Mouse (Mus musculus) MEL (cell line): ENCODE data around the gene Grhl3. TPM values are rescaled to one million over a fixed set of nuclear protein-coding genes. Genes with fewer than 3 reads are reported as not detected.

ENCODE experiments used
- DNase-seq: peaks from one replicate; pipeline ENCODE4 v3.0.0; 2011; ENCODE audit warnings: low read depth, low spot score
- H3K27ac ChIP-seq: 2 replicates; pipeline ENCODE4 v1.5.1; 2012; ENCODE audit warnings: low read depth, mild to moderate bottlenecking, control low read depth, low read length, moderate library complexity; ENCODE audit not compliant: control insufficient read depth
- H3K27me3 ChIP-seq, 2 experiments: fragments of 150-350 bp in 1 of 2; sonication (generic) in 1 of 2; 2 replicates each; pipeline ENCODE4 v1.6.1; 2012; ENCODE audit warnings: low read length in 2 of 2, mild to moderate bottlenecking in 2 of 2, improper control_type of control experiment in 1 of 2, moderate library complexity in 1 of 2; ENCODE audit not compliant: insufficient read depth in 2 of 2, control insufficient read depth in 1 of 2
- H3K36me3 ChIP-seq, 2 experiments: 2 replicates each; pipeline ENCODE4 v1.6.1; 2012 to 2014; ENCODE audit warnings: low read length in 2 of 2, improper control_type of control experiment in 1 of 2, inconsistent platforms in 1 of 2, mild to moderate bottlenecking in 1 of 2; ENCODE audit not compliant: insufficient read depth in 2 of 2, control insufficient read depth in 1 of 2
- H3K4me1 ChIP-seq, 2 experiments: fragments of 150-350 bp in 1 of 2; sonication (generic) in 1 of 2; 2 replicates each; pipeline ENCODE4 v1.6.1; 2012; ENCODE audit warnings: low read length in 2 of 2, improper control_type of control experiment in 1 of 2, mild to moderate bottlenecking in 1 of 2; ENCODE audit not compliant: insufficient read depth in 2 of 2, control insufficient read depth in 1 of 2
- H3K4me3 ChIP-seq, 2 experiments: fragments of 150-350 bp in 1 of 2; sonication (generic) in 1 of 2; 2 replicates each; pipeline ENCODE4 v1.5.1; 2012; ENCODE audit warnings: low read depth in 2 of 2, low read length in 2 of 2, mild to moderate bottlenecking in 2 of 2, moderate library complexity in 2 of 2, control low read depth in 1 of 2, improper control_type of control experiment in 1 of 2; ENCODE audit not compliant: control insufficient read depth in 1 of 2, insufficient read depth in 1 of 2
- H3K79me2 ChIP-seq: 2 replicates; pipeline ENCODE4 v1.6.1; 2012; ENCODE audit warnings: mild to moderate bottlenecking, low read length, moderate library complexity; ENCODE audit not compliant: control insufficient read depth, poor library complexity, insufficient read depth
- H3K9ac ChIP-seq: 2 replicates; pipeline ENCODE4 v1.6.1; 2012; ENCODE audit warnings: low read depth, mild to moderate bottlenecking, control low read depth, low read length, moderate library complexity; ENCODE audit not compliant: control insufficient read depth, poor library complexity, severe bottlenecking
- H3K9me3 ChIP-seq: fragments of 150-350 bp; sonication (generic); replicated peaks from 2 replicates; pipeline ENCODE4 v1.6.1; 2012; ENCODE audit warnings: mild to moderate bottlenecking, low read length, improper control_type of control experiment, moderate library complexity; ENCODE audit not compliant: insufficient read depth
- BHLHE40 ChIP-seq: IDR thresholded peaks from 2 replicates; pipeline ENCODE4 v1.6.1; 2012; ENCODE audit warnings: low read depth, mild to moderate bottlenecking, inconsistent platforms, low read length, improper control_type of control experiment, borderline replicate concordance
- CHD1 ChIP-seq: IDR thresholded peaks from 2 replicates; pipeline ENCODE4 v1.6.1; 2012; ENCODE audit warnings: low read depth, mild to moderate bottlenecking, inconsistent platforms, low read length, improper control_type of control experiment
- CTCF ChIP-seq, 3 experiments: IDR thresholded peaks in 2 of 3; conservative IDR thresholded peaks in 1 of 3; 2 replicates each; pipeline ENCODE4 v1.5.1; 2011 to 2012; ENCODE audit warnings: low read length in 3 of 3, low read depth in 2 of 3, mild to moderate bottlenecking in 2 of 3, improper control_type of control experiment in 1 of 3, inconsistent platforms in 1 of 3, mixed read lengths in 1 of 3, moderate library complexity in 1 of 3; ENCODE audit not compliant: control insufficient read depth in 1 of 3, insufficient read depth in 1 of 3, poor library complexity in 1 of 3, severe bottlenecking in 1 of 3
- E2F4 ChIP-seq: IDR thresholded peaks from 2 replicates; pipeline ENCODE4 v1.6.1; 2011; ENCODE audit warnings: low read depth, low read length, improper control_type of control experiment, borderline replicate concordance
- ELF1 ChIP-seq: IDR thresholded peaks from 2 replicates; pipeline ENCODE4 v1.6.1; 2014; ENCODE audit warnings: low read depth, mild to moderate bottlenecking, inconsistent platforms, low read length, improper control_type of control experiment, moderate library complexity
- EP300 ChIP-seq, 2 experiments: IDR thresholded peaks; 2 replicates each; pipeline ENCODE4 v1.6.1; 2011; ENCODE audit warnings: improper control_type of control experiment in 2 of 2, low read length in 2 of 2, low read depth in 1 of 2, mild to moderate bottlenecking in 1 of 2
- ETS1 ChIP-seq: IDR thresholded peaks from 2 replicates; pipeline ENCODE4 v1.6.1; 2012; ENCODE audit warnings: low read depth, mild to moderate bottlenecking, inconsistent platforms, low read length, improper control_type of control experiment, moderate library complexity
- GABPA ChIP-seq: IDR thresholded peaks from 2 replicates; pipeline ENCODE4 v1.6.1; 2012; ENCODE audit warnings: low read depth, mild to moderate bottlenecking, inconsistent platforms, low read length, improper control_type of control experiment, moderate library complexity
- HCFC1 ChIP-seq: IDR thresholded peaks from 2 replicates; pipeline ENCODE4 v1.6.1; 2012; ENCODE audit warnings: low read depth, mild to moderate bottlenecking, inconsistent platforms, low read length, improper control_type of control experiment, moderate library complexity
- JUND ChIP-seq: IDR thresholded peaks from 2 replicates; pipeline ENCODE4 v1.6.1; 2011; ENCODE audit warnings: low read depth, mild to moderate bottlenecking, improper control_type of control experiment, low read length
- KAT2A ChIP-seq: conservative IDR thresholded peaks from 2 replicates; pipeline ENCODE4 v1.6.1; 2012; ENCODE audit warnings: low read depth, low read length, improper control_type of control experiment, inconsistent platforms
- MAFK ChIP-seq: IDR thresholded peaks from 2 replicates; pipeline ENCODE4 v1.6.1; 2011; ENCODE audit warnings: low read depth, mild to moderate bottlenecking, low read length, improper control_type of control experiment, borderline replicate concordance
- MAX ChIP-seq: IDR thresholded peaks from 2 replicates; pipeline ENCODE4 v1.6.1; 2011; ENCODE audit warnings: low read length, improper control_type of control experiment
- MAZ ChIP-seq: IDR thresholded peaks from 2 replicates; pipeline ENCODE4 v1.6.1; 2012; ENCODE audit warnings: low read depth, mild to moderate bottlenecking, inconsistent platforms, low read length, improper control_type of control experiment
- MEF2A ChIP-seq: IDR thresholded peaks from 2 replicates; pipeline ENCODE4 v1.6.1; 2014; ENCODE audit warnings: low read depth, mild to moderate bottlenecking, inconsistent platforms, low read length, improper control_type of control experiment; ENCODE audit not compliant: poor library complexity, insufficient replicate concordance, severe bottlenecking; ENCODE audit errors: extremely low read depth
- MXI1 ChIP-seq: IDR thresholded peaks from 2 replicates; pipeline ENCODE4 v1.6.1; 2011; ENCODE audit warnings: mild to moderate bottlenecking, low read depth, low read length, improper control_type of control experiment
- MYB ChIP-seq: IDR thresholded peaks from 2 replicates; pipeline ENCODE4 v1.6.1; 2011; ENCODE audit warnings: mild to moderate bottlenecking, low read depth, low read length, improper control_type of control experiment
- NRF1 ChIP-seq: IDR thresholded peaks from 2 replicates; pipeline ENCODE4 v1.6.1; 2014; ENCODE audit warnings: low read depth, mild to moderate bottlenecking, inconsistent platforms, low read length, improper control_type of control experiment, moderate library complexity; ENCODE audit not compliant: poor library complexity, insufficient read depth, severe bottlenecking
- POLR2AphosphoS2 ChIP-seq: IDR thresholded peaks from 2 replicates; pipeline ENCODE4 v1.6.1; 2011; ENCODE audit warnings: low read length, improper control_type of control experiment
- POLR2AphosphoS5 ChIP-seq: IDR thresholded peaks from 2 replicates; pipeline ENCODE4 v1.6.1; 2012; ENCODE audit warnings: low read depth, borderline replicate concordance, mild to moderate bottlenecking, inconsistent platforms, low read length, moderate library complexity, mixed read lengths
- RAD21 ChIP-seq: IDR thresholded peaks from 2 replicates; pipeline ENCODE4 v1.6.1; 2011; ENCODE audit warnings: mild to moderate bottlenecking, low read depth, low read length, improper control_type of control experiment
- RCOR1 ChIP-seq: IDR thresholded peaks from 2 replicates; pipeline ENCODE4 v1.6.1; 2012; ENCODE audit warnings: low read depth, mild to moderate bottlenecking, inconsistent platforms, low read length, improper control_type of control experiment
- SIN3A ChIP-seq: IDR thresholded peaks from 2 replicates; pipeline ENCODE4 v1.6.1; 2012; ENCODE audit warnings: low read length, improper control_type of control experiment, inconsistent platforms
- SMC3 ChIP-seq: IDR thresholded peaks from 2 replicates; pipeline ENCODE4 v1.6.1; 2011; ENCODE audit warnings: low read depth, low read length, improper control_type of control experiment
- TAL1 ChIP-seq: IDR thresholded peaks from 2 replicates; pipeline ENCODE4 v1.6.1; 2012; ENCODE audit warnings: mild to moderate bottlenecking, inconsistent platforms, low read length, moderate library complexity, mixed read lengths
- TBP ChIP-seq: IDR thresholded peaks from 2 replicates; pipeline ENCODE4 v1.8.0; 2011; ENCODE audit warnings: low read depth, low read length, improper control_type of control experiment
- TCF12 ChIP-seq: IDR thresholded peaks from 2 replicates; pipeline ENCODE4 v1.6.1; 2014; ENCODE audit warnings: low read depth, mild to moderate bottlenecking, inconsistent platforms, low read length, improper control_type of control experiment, moderate library complexity
- UBTF ChIP-seq: IDR thresholded peaks from 2 replicates; pipeline ENCODE4 v1.6.1; 2012; ENCODE audit warnings: low read depth, mild to moderate bottlenecking, inconsistent platforms, low read length, improper control_type of control experiment, moderate library complexity, borderline replicate concordance; ENCODE audit not compliant: insufficient read depth
- USF1 ChIP-seq: IDR thresholded peaks from 2 replicates; pipeline ENCODE4 v1.6.1; 2014; ENCODE audit warnings: low read depth, mild to moderate bottlenecking, inconsistent platforms, low read length, improper control_type of control experiment, moderate library complexity
- USF2 ChIP-seq, 2 experiments: IDR thresholded peaks; 2 replicates each; pipeline ENCODE4 v1.6.1; 2011 to 2012; ENCODE audit warnings: improper control_type of control experiment in 2 of 2, low read length in 2 of 2, borderline replicate concordance in 1 of 2, inconsistent platforms in 1 of 2, low read depth in 1 of 2, mild to moderate bottlenecking in 1 of 2; ENCODE audit not compliant: insufficient read depth in 1 of 2
- ZC3H11A ChIP-seq: IDR thresholded peaks from 2 replicates; pipeline ENCODE4 v1.6.1; 2012; ENCODE audit warnings: low read depth, mild to moderate bottlenecking, inconsistent platforms, low read length, improper control_type of control experiment
- ZKSCAN1 ChIP-seq: IDR thresholded peaks from 2 replicates; pipeline ENCODE4 v1.6.1; 2012; ENCODE audit warnings: low read depth, mild to moderate bottlenecking, inconsistent platforms, low read length, improper control_type of control experiment, moderate library complexity
- ZMIZ1 ChIP-seq: IDR thresholded peaks from 2 replicates; pipeline ENCODE4 v1.6.1; 2012; ENCODE audit warnings: low read depth, mild to moderate bottlenecking, inconsistent platforms, low read length, improper control_type of control experiment, moderate library complexity
- ZNF384 ChIP-seq: IDR thresholded peaks from 2 replicates; pipeline ENCODE4 v1.6.1; 2012; ENCODE audit warnings: low read depth, mild to moderate bottlenecking, inconsistent platforms, low read length, improper control_type of control experiment
- polyA plus RNA-seq, 2 experiments: library from polyadenylated mRNA; stranded (reverse) in 1 of 2; unstranded in 1 of 2; fragments of >175 nt in 1 of 2; fragments of >200 nt in 1 of 2; gene quantifications; 2 replicates each; pipeline versions ENCODE4 v1.2.1 to v1.2.4; 2012; ENCODE audit warnings: low replicate concordance in 2 of 2, low read depth in 1 of 2; ENCODE audit not compliant: insufficient read length in 2 of 2, insufficient read depth in 1 of 2, missing spikeins in 1 of 2
- total RNA-seq: library from RNA; depleted of rRNA; stranded (reverse); fragments of 300-350 nt; gene quantifications from 2 replicates; pipeline ENCODE4 v1.2.3, GENCODE M21; 2012

Grhl3 gene
- total and polyA plus RNA-seq, 3 experiments: not detected

- Histone ChIP-seq H3K27ac (peak overlapping the region; percentile 11; the same call in 1 of the 2 replicates), H3K4me3 (peak overlapping the region; percentile 58 to 80)
- peak; percentile 89 for DNase-seq
- no peak for TF ChIP-seq POLR2AphosphoS5
- TF ChIP-seq RAD21: peak; percentile 46
- TF ChIP-seq MAFK: no peak
- no peak for TF ChIP-seq BHLHE40
- TF ChIP-seq CTCF (IDR thresholded peaks at IDR 0.05 in 2 of 3, conservative IDR thresholded peaks at IDR 0.05 in 1 of 3; ENCODE audit: control insufficient read depth in 1 of 3, insufficient read depth in 1 of 3, low read depth in 2 of 3, low read length in 3 of 3, poor library complexity in 1 of 3, severe bottlenecking in 1 of 3): peak; percentile 68 to 90 (median 77)
- TF ChIP-seq MEF2A: no peak
- peak; percentile 88 for TF ChIP-seq NRF1
- 0 out of 2 replicates have a peak, but pooled peaks have one; percentile 19 for TF ChIP-seq ELF1
- no peak for TF ChIP-seq TCF12
- TF ChIP-seq ZMIZ1: no peak
- TF ChIP-seq USF2 (IDR thresholded peaks at IDR 0.05; ENCODE audit: borderline replicate concordance in 1 of 2, insufficient read depth in 1 of 2, low read depth in 1 of 2, low read length in 2 of 2): no peak
- no peak for TF ChIP-seq USF1
- no peak; the same call in 1 of the 2 replicates for TF ChIP-seq RCOR1
- TF ChIP-seq KAT2A: no peak
- peak; percentile 8; the same call in 1 of the 2 replicates for TF ChIP-seq MAX
- TF ChIP-seq SIN3A: peak; percentile 71; the same call in 1 of the 2 replicates
- no peak for TF ChIP-seq CHD1
- no peak; the same call in 1 of the 2 replicates for TF ChIP-seq GABPA
- no peak for TF ChIP-seq TAL1
- TF ChIP-seq EP300 (IDR thresholded peaks at IDR 0.05; ENCODE audit: low read depth in 1 of 2, low read length in 2 of 2): no peak; a peak in 1 of 4 replicates
- no peak; the same call in 1 of the 2 replicates for TF ChIP-seq TBP
- no peak for TF ChIP-seq ZNF384
- TF ChIP-seq JUND: no peak
- peak; percentile 56; the same call in 1 of the 2 replicates for TF ChIP-seq MAZ
- no peak for TF ChIP-seq UBTF
- peak; percentile 19; the same call in 1 of the 2 replicates for TF ChIP-seq ZC3H11A
- no peak for TF ChIP-seq ZKSCAN1
- TF ChIP-seq E2F4: peak; percentile 65; the same call in 1 of the 2 replicates
- 0 out of 2 replicates have a peak, but pooled peaks have one; percentile 15 for TF ChIP-seq ETS1
- TF ChIP-seq SMC3: peak; percentile 65
- 0 out of 2 replicates have a peak, but pooled peaks have one; percentile 15 for TF ChIP-seq HCFC1
- TF ChIP-seq MYB: no peak
- TF ChIP-seq POLR2AphosphoS2: no peak
- peak; percentile 41; the same call in 1 of the 2 replicates for TF ChIP-seq MXI1
Measured at GRCm38 (mm10) chr4:135507547-135508350, 65.7 kb downstream of the Grhl3 start.

More at GRCm38 (mm10) chr4:135507547-135508350, 65.7 kb downstream of the Grhl3 start:
- peaks cover 0 to 5% of the 10 kb centered on the region in 2 experiments; a peak in 1 of 4 replicates for H3K4me1 ChIP-seq
- H3K36me3 ChIP-seq: peaks cover 0 to 2% of the 10 kb centered on the region in 2 experiments; a peak in 1 of 4 replicates
- peak overlapping the region; percentile 48 for H3K9ac ChIP-seq
- H3K27me3 ChIP-seq: no peaks in the 10 kb centered on the region
- no peaks in the 10 kb centered on the region for H3K79me2 ChIP-seq
- H3K9me3 ChIP-seq: no peaks in the 10 kb centered on the region
